Comparison of ENCODE assay signal across 11 mouse cellular contexts in genomic region chr14:11534456-11534855, GRCm38 (mm10). TPM values are rescaled to one million over a fixed set of nuclear protein-coding genes. Genes with fewer than 3 reads are reported as not detected.
A peak's percentile ranks its signal among the peaks of the same experiment; 100 is the strongest.
DNase-seq lines count a peak whose midpoint lies in the region; ATAC-seq and TF ChIP-seq lines count a peak whose summit lies in the region.
"Had no signal": no experiment of that assay in that cellular context is flagged by ENCODE, and none has a peak within 500 bp of the region (broad histone marks: within the 10 kb centered on the region; RNA-seq: fewer than 3 reads in every experiment).

No protein-coding gene starts in this region.

- DNase-seq in liver, postnatal 0 days, result no peak
- DNase-seq in liver, embryonic 11.5 days (ENCODE audit: low spot score), result no peak
- DNase-seq in cerebellum, adult 9-10 months, result no peak
- no peak for DNase-seq in layer of hippocampus, postnatal 14 days (ENCODE audit: low spot score in 2 of 2)
- DNase-seq in thymus, postnatal 14 days, result no peak
- DNase-seq: cerebellum, postnatal 14 days had no signal

- no peak overlapping the region for H3K27ac ChIP-seq in liver, postnatal 0 days (ENCODE audit: low read depth)
- no peak overlapping the region for H3K27ac ChIP-seq in liver, embryonic 11.5 days (ENCODE audit: low read depth, low read length)
- no peak overlapping the region for H3K27ac ChIP-seq in forebrain, embryonic 12.5 days
- H3K27ac ChIP-seq in kidney, embryonic 14.5 days (ENCODE audit: low read depth, low read length), result no peak overlapping the region
- H3K27ac ChIP-seq in midbrain, embryonic 16.5 days (ENCODE audit: low read length), result no peak overlapping the region
- H3K27ac ChIP-seq: heart, embryonic 15.5 days; liver, embryonic 12.5 days had no signal

- H3K4me2 ChIP-seq in liver, postnatal 0 days (ENCODE audit: low read depth, low read length), result no peak overlapping the region
- H3K4me2 ChIP-seq in liver, embryonic 11.5 days, result no peak overlapping the region
- H3K4me2 ChIP-seq in forebrain, embryonic 12.5 days, result no peak overlapping the region
- H3K4me2 ChIP-seq in kidney, embryonic 14.5 days (replicated peaks; ENCODE audit: low read depth, low read length), result no peak overlapping the region
- no peak overlapping the region for H3K4me2 ChIP-seq in midbrain, embryonic 16.5 days (ENCODE audit: low read length)
- H3K4me2 ChIP-seq: heart, embryonic 15.5 days; liver, embryonic 12.5 days had no signal

- TF ChIP-seq CTCF in liver, postnatal 0 days (IDR thresholded peaks at IDR 0.05; ENCODE audit: low read depth), result peak; percentile 4; the same call in 1 of the 2 replicates

- no peaks in the 10 kb centered on the region for H3K9me3 ChIP-seq in liver, postnatal 0 days (ENCODE audit: low read length)
- no peaks in the 10 kb centered on the region for H3K9me3 ChIP-seq in liver, embryonic 11.5 days (ENCODE audit: control insufficient read depth, low read length)
- no peaks in the 10 kb centered on the region for H3K9me3 ChIP-seq in forebrain, embryonic 12.5 days
- no peaks in the 10 kb centered on the region for H3K9me3 ChIP-seq in kidney, embryonic 14.5 days (ENCODE audit: control insufficient read depth, low read length)
- H3K9me3 ChIP-seq in midbrain, embryonic 16.5 days (replicated peaks; ENCODE audit: control insufficient read depth, low read length, poor library complexity, severe bottlenecking), result no peaks in the 10 kb centered on the region
- H3K9me3 ChIP-seq: heart, embryonic 15.5 days; liver, embryonic 12.5 days had no signal

- 71% methylated on average over 1 of the region's 1 CpGs for WGBS in liver, postnatal 0 days (ENCODE audit: insufficient replicate concordance)
- whole genome bisulfite sequencing in liver, embryonic 11.5 days, result 48% methylated on average over 1 of the region's 1 CpGs
- WGBS in forebrain, embryonic 12.5 days, result 15% methylated on average over 1 of the region's 1 CpGs
- 46% methylated on average over 1 of the region's 1 CpGs for WGBS in kidney, embryonic 14.5 days
- WGBS in midbrain, embryonic 16.5 days, result 26% methylated on average over 1 of the region's 1 CpGs

- H3K4me3 ChIP-seq in liver, postnatal 0 days (ENCODE audit: low read depth, low read length), result no peak overlapping the region
- H3K4me3 ChIP-seq in liver, embryonic 11.5 days (ENCODE audit: low read depth, low read length), result no peak overlapping the region
- H3K4me3 ChIP-seq in forebrain, embryonic 12.5 days (replicated peaks), result no peak overlapping the region
- H3K4me3 ChIP-seq in kidney, embryonic 14.5 days (ENCODE audit: low read length), result no peak overlapping the region
- H3K4me3 ChIP-seq in midbrain, embryonic 16.5 days (ENCODE audit: low read depth, low read length), result no peak overlapping the region
- H3K4me3 ChIP-seq: heart, embryonic 15.5 days; liver, embryonic 12.5 days had no signal

- no peaks in the 10 kb centered on the region for H3K27me3 ChIP-seq in liver, postnatal 0 days (ENCODE audit: insufficient read depth, low read length)
- H3K27me3 ChIP-seq in liver, embryonic 11.5 days (replicated peaks; ENCODE audit: control insufficient read depth, insufficient read depth, low read length), result no peaks in the 10 kb centered on the region
- H3K27me3 ChIP-seq in forebrain, embryonic 12.5 days, result no peaks in the 10 kb centered on the region
- no peaks in the 10 kb centered on the region for H3K27me3 ChIP-seq in kidney, embryonic 14.5 days (ENCODE audit: control insufficient read depth, insufficient read depth, low read length)
- H3K27me3 ChIP-seq in midbrain, embryonic 16.5 days (ENCODE audit: control insufficient read depth, insufficient read depth, low read depth, low read length), result no peaks in the 10 kb centered on the region
- H3K27me3 ChIP-seq: heart, embryonic 15.5 days; liver, embryonic 12.5 days had no signal

- no peak for TF ChIP-seq EP300 in liver, postnatal 0 days (IDR thresholded peaks at IDR 0.05; ENCODE audit: low read depth)

- no peaks in the 10 kb centered on the region for H3K4me1 ChIP-seq in liver, postnatal 0 days (ENCODE audit: insufficient read depth)
- H3K4me1 ChIP-seq in liver, embryonic 11.5 days (replicated peaks; ENCODE audit: control insufficient read depth, insufficient read depth, low read length), result no peaks in the 10 kb centered on the region
- peaks cover 20% of the 10 kb centered on the region for H3K4me1 ChIP-seq in forebrain, embryonic 12.5 days
- H3K4me1 ChIP-seq in kidney, embryonic 14.5 days (ENCODE audit: control insufficient read depth, insufficient read depth, low read length), result peaks cover 6% of the 10 kb centered on the region; the same call in 1 of the 2 replicates
- H3K4me1 ChIP-seq in midbrain, embryonic 16.5 days (ENCODE audit: control insufficient read depth, insufficient read depth, low read length), result no peaks in the 10 kb centered on the region
- H3K4me1 ChIP-seq: heart, embryonic 15.5 days; liver, embryonic 12.5 days had no signal

- no peak overlapping the region for H3K9ac ChIP-seq in liver, postnatal 0 days (replicated peaks)
- H3K9ac ChIP-seq in liver, embryonic 11.5 days (ENCODE audit: low read depth, low read length), result no peak overlapping the region
- H3K9ac ChIP-seq in forebrain, embryonic 12.5 days, result no peak overlapping the region
- H3K9ac ChIP-seq in kidney, embryonic 14.5 days (ENCODE audit: low read depth, low read length), result no peak overlapping the region
- no peak overlapping the region for H3K9ac ChIP-seq in midbrain, embryonic 16.5 days (ENCODE audit: low read depth, low read length)
- H3K9ac ChIP-seq: heart, embryonic 15.5 days; liver, embryonic 12.5 days had no signal

- no peaks in the 10 kb centered on the region for H3K36me3 ChIP-seq in liver, postnatal 0 days (replicated peaks; ENCODE audit: insufficient read depth, low read length)
- H3K36me3 ChIP-seq in liver, embryonic 11.5 days (ENCODE audit: control insufficient read depth, insufficient read depth, low read length), result no peaks in the 10 kb centered on the region
- H3K36me3 ChIP-seq in forebrain, embryonic 12.5 days (replicated peaks), result no peaks in the 10 kb centered on the region
- H3K36me3 ChIP-seq in kidney, embryonic 14.5 days (ENCODE audit: control insufficient read depth, insufficient read depth, low read length), result no peaks in the 10 kb centered on the region
- H3K36me3 ChIP-seq in midbrain, embryonic 16.5 days (ENCODE audit: control insufficient read depth, insufficient read depth, low read length), result no peaks in the 10 kb centered on the region
- H3K36me3 ChIP-seq: heart, embryonic 15.5 days; liver, embryonic 12.5 days had no signal

- ATAC-seq in liver, postnatal 0 days, result no peak
- no peak for ATAC-seq in liver, embryonic 11.5 days (replicated peaks; ENCODE audit: low FRiP score)
- ATAC-seq in forebrain, embryonic 12.5 days (ENCODE audit: low FRiP score), result peak; percentile 67; the same call in 1 of the 2 replicates
- ATAC-seq in kidney, embryonic 14.5 days (ENCODE audit: low FRiP score, low TSS enrichment), result peak; percentile 26; the same call in 1 of the 2 replicates
- ATAC-seq in midbrain, embryonic 16.5 days, result peak; percentile 48; the same call in 1 of the 2 replicates
- ATAC-seq: liver, embryonic 12.5 days had no signal

RNA-seq across cellular contexts. Expression of gene Ptprg, which starts 18.9 kb away (rescaled TPM):
- polyA plus RNA-seq in liver, postnatal 0 days (2015; fragmentation: Nextera tagmentation; extraction: Ambion mirVana), result 1.7 and 2.7 TPM in 2 replicates
- 8.6 and 10.0 TPM in 2 replicates for polyA plus RNA-seq in liver, embryonic 11.5 days (2014; fragmentation: Nextera tagmentation; extraction: Ambion mirVana)
- polyA plus RNA-seq in forebrain, embryonic 12.5 days (2016; fragmentation: Nextera tagmentation; extraction: Ambion mirVana), result 40.3 and 44.9 TPM in 2 replicates
- 22.7 and 44.3 TPM in 2 replicates for polyA plus RNA-seq in kidney, embryonic 14.5 days (2014; fragmentation: Nextera tagmentation; extraction: Ambion mirVana)
- 37.6 and 40.6 TPM in 2 replicates for polyA plus RNA-seq in midbrain, embryonic 16.5 days (2015; fragmentation: Nextera tagmentation; extraction: Ambion mirVana)
- 100 to 1,000 TPM; 165 to 169 TPM for total RNA-seq in layer of hippocampus, postnatal 14 days (2021)

Comparison
In these comparisons a context has a peak if more than half of its experiments do, and no peak if none do; other contexts are left out.
1. ATAC-seq: peak in forebrain, embryonic 12.5 days (single experiment), kidney, embryonic 14.5 days (single experiment) and midbrain, embryonic 16.5 days (single experiment); none in liver, postnatal 0 days (single experiment) and liver, embryonic 11.5 days (single experiment).